Mouse (Mus musculus): ENCODE measurements at regions not wholly inside any gene's neighbourhood (a gene's known extent, or its start where the extent isn't known, plus 50 kb on each side); places are given as distances from the start of the nearest gene placed in this dataset.
A peak's percentile ranks its signal among the peaks of the same experiment; 100 is the strongest.

DNA sequence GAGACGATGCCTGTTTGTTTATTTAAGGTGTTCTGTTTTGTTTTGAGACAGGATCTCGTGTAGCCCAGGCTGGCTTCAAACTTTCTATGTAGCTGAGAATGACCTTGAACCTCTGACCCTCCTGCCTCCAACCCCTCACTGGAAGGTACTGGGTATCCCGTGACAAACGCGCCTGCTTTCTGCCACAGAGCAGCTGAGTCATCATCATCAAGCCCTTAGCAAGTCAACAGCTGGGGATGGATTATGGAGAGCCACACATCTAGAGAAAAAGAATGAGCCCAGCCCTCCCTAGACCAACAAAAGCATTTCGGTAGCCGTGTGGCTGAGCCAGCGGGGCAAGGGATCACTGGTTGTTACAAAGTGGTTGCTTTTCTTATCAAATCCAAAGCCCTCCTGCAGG, 55.0 kb upstream of the Ssx2ip start:
- no peak for TF ChIP-seq CTCF (IDR thresholded peaks at IDR 0.05)
- ATAC-seq (ENCODE audit: low FRiP score) (no peak), DNase-seq (ENCODE audit: low spot score) (no peak)
- Histone ChIP-seq H3K4me1 (ENCODE audit: insufficient read depth, low read length) (peaks cover 3% of the 10 kb centered on the region), H3K9me3 (ENCODE audit: low read length) (no peaks in the 10 kb centered on the region), H3K27me3 (ENCODE audit: insufficient read depth, low read length) (no peaks in the 10 kb centered on the region), H3K36me3 (ENCODE audit: insufficient read depth, low read length) (no peaks in the 10 kb centered on the region), H3K27ac (ENCODE audit: low read depth, low read length) (no peak overlapping the region), H3K4me3 (ENCODE audit: low read depth, low read length) (no peak overlapping the region), H3K4me2 (ENCODE audit: low read depth, low read length, poor library complexity, severe bottlenecking) (no peak overlapping the region), H3K9ac (replicated peaks; ENCODE audit: low read length, poor library complexity, severe bottlenecking) (no peak overlapping the region)
- 82% methylated on average over 8 of the region's 8 CpGs for WGBS

DNA sequence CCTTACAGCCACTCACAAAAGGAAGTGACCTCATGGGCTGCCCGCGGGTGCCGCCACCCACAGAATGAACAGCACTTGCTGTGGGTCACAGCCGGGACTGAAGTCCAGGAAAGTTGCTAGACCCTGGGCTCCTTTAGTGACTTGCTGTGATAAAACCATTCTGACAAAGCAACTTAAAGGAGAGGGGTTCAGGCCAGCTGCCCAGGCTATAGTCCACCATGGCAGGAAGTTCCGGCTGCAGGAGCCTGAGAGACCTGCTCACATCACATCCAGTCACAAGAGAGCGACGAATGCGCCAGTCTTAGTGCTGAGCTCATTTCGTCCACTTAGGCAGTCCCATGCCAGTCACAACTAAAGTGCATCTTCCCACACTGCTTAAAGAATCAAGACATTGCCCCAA, 54.3 kb upstream of the Ssx2ip start:
- TF ChIP-seq CTCF (IDR thresholded peaks at IDR 0.05) = no peak
- no peak for DNase-seq (ENCODE audit: low spot score)
- Histone ChIP-seq H3K9ac (replicated peaks; ENCODE audit: low read length, poor library complexity, severe bottlenecking) (no peak overlapping the region), H3K27ac (ENCODE audit: low read depth, low read length) (no peak overlapping the region), H3K4me3 (ENCODE audit: low read depth, low read length) (no peak overlapping the region), H3K9me3 (ENCODE audit: low read length) (no peaks in the 10 kb centered on the region), H3K4me1 (ENCODE audit: insufficient read depth, low read length) (peaks cover 3% of the 10 kb centered on the region), H3K27me3 (ENCODE audit: insufficient read depth, low read length) (no peaks in the 10 kb centered on the region), H3K36me3 (ENCODE audit: insufficient read depth, low read length) (no peaks in the 10 kb centered on the region), H3K4me2 (ENCODE audit: low read depth, low read length, poor library complexity, severe bottlenecking) (no peak overlapping the region)
- ATAC-seq (ENCODE audit: low FRiP score) = no peak
- 91% methylated on average over 9 of the region's 9 CpGs for WGBS

DNA sequence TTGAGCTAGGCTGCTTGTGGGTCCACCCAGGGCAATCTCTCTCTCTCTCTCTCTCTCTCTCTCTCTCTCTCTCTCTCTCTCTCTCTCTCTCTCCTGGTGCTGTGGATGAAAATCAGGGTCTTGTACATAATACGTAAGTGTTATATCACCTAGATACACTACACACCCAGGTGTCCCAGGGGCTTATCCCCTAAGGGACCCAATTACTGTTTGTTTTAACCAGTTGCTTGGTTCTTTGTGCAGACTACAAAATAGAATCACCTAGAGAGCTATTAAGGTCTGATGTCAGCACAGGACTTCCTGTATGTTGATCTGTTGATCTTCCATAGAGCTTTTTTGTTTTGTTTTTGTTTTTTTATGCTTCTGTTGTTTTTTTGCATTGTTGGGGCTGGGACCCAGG, 53.0 kb upstream of the Ssx2ip start:
- H3K27ac ChIP-seq (ENCODE audit: low read depth, low read length) = no peak overlapping the region
- no peak overlapping the region for H3K4me3 ChIP-seq (ENCODE audit: low read depth, low read length)
- 100% methylated on average over 1 of the region's 1 CpGs for WGBS
- no peaks in the 10 kb centered on the region for H3K4me1 ChIP-seq (ENCODE audit: insufficient read depth, low read length)
- H3K9ac ChIP-seq (replicated peaks; ENCODE audit: low read length, poor library complexity, severe bottlenecking) = no peak overlapping the region
- no peak overlapping the region for H3K4me2 ChIP-seq (ENCODE audit: low read depth, low read length, poor library complexity, severe bottlenecking)
- no peak for ATAC-seq (ENCODE audit: low FRiP score)
- H3K36me3 ChIP-seq (ENCODE audit: insufficient read depth, low read length) = no peaks in the 10 kb centered on the region
- no peaks in the 10 kb centered on the region for H3K27me3 ChIP-seq (ENCODE audit: insufficient read depth, low read length)
- H3K9me3 ChIP-seq (ENCODE audit: low read length) = no peaks in the 10 kb centered on the region
- no peak for TF ChIP-seq CTCF (IDR thresholded peaks at IDR 0.05)
- no peak for DNase-seq (ENCODE audit: low spot score)

GRCm38 (mm10) chr3:146352187-146352586, 52.3 kb upstream of the Ssx2ip start:
- DNase-seq (ENCODE audit: low spot score) = no peak
- 84% methylated on average over 4 of the region's 4 CpGs for WGBS

GRCm38 (mm10) chr3:146353961-146354360, 50.5 kb upstream of the Ssx2ip start:
- 93% methylated on average over 4 of the region's 4 CpGs for WGBS
- Histone ChIP-seq H3K9me3 (ENCODE audit: low read length) (no peaks in the 10 kb centered on the region), H3K36me3 (ENCODE audit: insufficient read depth, low read length) (no peaks in the 10 kb centered on the region), H3K9ac (replicated peaks; ENCODE audit: low read length, poor library complexity, severe bottlenecking) (no peak overlapping the region), H3K27ac (ENCODE audit: low read depth, low read length) (no peak overlapping the region), H3K4me1 (ENCODE audit: insufficient read depth, low read length) (no peaks in the 10 kb centered on the region), H3K4me2 (ENCODE audit: low read depth, low read length, poor library complexity, severe bottlenecking) (no peak overlapping the region), H3K4me3 (ENCODE audit: low read depth, low read length) (no peak overlapping the region), H3K27me3 (ENCODE audit: insufficient read depth, low read length) (no peaks in the 10 kb centered on the region)
- no peak for ATAC-seq (ENCODE audit: low FRiP score)
- no peak for TF ChIP-seq CTCF (IDR thresholded peaks at IDR 0.05)
- DNase-seq (ENCODE audit: low spot score) = no peak

More at GRCm38 (mm10) chr3:146352187-146352586, 52.3 kb upstream of the Ssx2ip start:
- no peaks in the 10 kb centered on the region for H3K36me3 ChIP-seq (ENCODE audit: insufficient read depth, low read length)
- H3K4me3 ChIP-seq (ENCODE audit: low read depth, low read length) = no peak overlapping the region
- no peaks in the 10 kb centered on the region for H3K9me3 ChIP-seq (ENCODE audit: low read length)
- H3K9ac ChIP-seq (replicated peaks; ENCODE audit: low read length, poor library complexity, severe bottlenecking) = no peak overlapping the region
- peak; percentile 43 for TF ChIP-seq CTCF (IDR thresholded peaks at IDR 0.05)
- no peaks in the 10 kb centered on the region for H3K4me1 ChIP-seq (ENCODE audit: insufficient read depth, low read length)
- H3K27ac ChIP-seq (ENCODE audit: low read depth, low read length) = no peak overlapping the region
- no peak overlapping the region for H3K4me2 ChIP-seq (ENCODE audit: low read depth, low read length, poor library complexity, severe bottlenecking)
- no peak for ATAC-seq (ENCODE audit: low FRiP score)
- no peaks in the 10 kb centered on the region for H3K27me3 ChIP-seq (ENCODE audit: insufficient read depth, low read length)
